Mouse (Mus musculus): ENCODE measurements around the gene Gm20696. TPM values are rescaled to one million over a fixed set of nuclear protein-coding genes. Genes with fewer than 3 reads are reported as not detected.

Gm20696 gene
- polyA plus RNA-seq (2015; fragmentation: Nextera tagmentation; extraction: Ambion mirVana): 3.2 and 3.6 TPM in 2 replicates

GRCm38 (mm10) chr6:99666318-99667171 is at the start of gene Gm20696, which contains the start of gene Eif4e3:
Gene Gm20696, minus strand, starts transcription at chr6:99666797.
Gene Eif4e3, minus strand, starts transcription at chr6:99666771.
- no peaks in the 10 kb centered on the region for H3K36me3 ChIP-seq
- H3K4me1 ChIP-seq (replicated peaks): peaks cover 65% of the 10 kb centered on the region
- H3K27ac ChIP-seq: peak within 1 kb of the TSS; percentile 68
- peak within 1 kb of the TSS; percentile 92 for H3K9ac ChIP-seq (replicated peaks)
- H3K4me2 ChIP-seq (replicated peaks): peak within 1 kb of the TSS; percentile 89
- H3K27me3 ChIP-seq: peaks cover 20% of the 10 kb centered on the region
- no peaks in the 10 kb centered on the region for H3K9me3 ChIP-seq
- H3K4me3 ChIP-seq (replicated peaks): peak within 1 kb of the TSS; percentile 72
- ATAC-seq: peak; percentile 59
- WGBS: under 1% methylated on average over 72 of the region's 75 CpGs

GRCm38 (mm10) chr6:99715913-99716312 is 49.3 kb upstream of the Gm20696 start:
- H3K4me3 ChIP-seq (replicated peaks): no peak overlapping the region
- 0 out of 2 replicates have a peak, but pooled peaks cover 3% of the 10 kb centered on the region for H3K27me3 ChIP-seq
- no peak overlapping the region for H3K4me2 ChIP-seq (replicated peaks)
- H3K9me3 ChIP-seq: no peaks in the 10 kb centered on the region
- H3K36me3 ChIP-seq: no peaks in the 10 kb centered on the region
- no peak overlapping the region for H3K27ac ChIP-seq
- no peak overlapping the region for H3K9ac ChIP-seq (replicated peaks)
- H3K4me1 ChIP-seq (replicated peaks): no peaks in the 10 kb centered on the region
- ATAC-seq: no peak
- WGBS: 81% methylated on average over 5 of the region's 6 CpGs

DNA sequence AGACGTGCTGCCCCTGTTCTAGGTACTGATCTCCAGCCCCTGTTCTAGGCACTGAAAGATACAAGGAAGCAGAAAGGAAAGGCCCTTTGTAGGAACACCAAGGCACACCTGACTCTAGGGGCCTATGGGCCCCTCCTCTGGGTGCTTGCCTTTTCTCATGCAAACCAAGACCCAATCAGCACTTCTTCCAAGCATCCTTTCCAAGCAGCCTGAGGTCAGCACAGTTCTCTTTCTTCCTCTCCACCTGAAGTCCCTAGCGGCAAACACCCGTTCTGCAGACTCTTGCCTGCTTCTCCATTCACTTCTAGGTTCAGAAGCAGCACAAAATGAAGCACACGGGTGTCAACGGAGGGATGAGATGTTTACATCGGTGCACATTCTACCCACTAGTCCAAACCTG is 48.6 kb upstream of the Gm20696 start:
- H3K27ac ChIP-seq: no peak overlapping the region
- WGBS: 69% methylated on average over 6 of the region's 6 CpGs
- H3K4me2 ChIP-seq (replicated peaks): no peak overlapping the region
- ATAC-seq: no peak
- H3K4me1 ChIP-seq (replicated peaks): no peaks in the 10 kb centered on the region
- no peaks in the 10 kb centered on the region for H3K9me3 ChIP-seq
- H3K36me3 ChIP-seq: no peaks in the 10 kb centered on the region
- no peak overlapping the region for H3K9ac ChIP-seq (replicated peaks)
- H3K27me3 ChIP-seq: 0 out of 2 replicates have a peak, but pooled peaks cover 3% of the 10 kb centered on the region
- H3K4me3 ChIP-seq (replicated peaks): no peak overlapping the region

DNA sequence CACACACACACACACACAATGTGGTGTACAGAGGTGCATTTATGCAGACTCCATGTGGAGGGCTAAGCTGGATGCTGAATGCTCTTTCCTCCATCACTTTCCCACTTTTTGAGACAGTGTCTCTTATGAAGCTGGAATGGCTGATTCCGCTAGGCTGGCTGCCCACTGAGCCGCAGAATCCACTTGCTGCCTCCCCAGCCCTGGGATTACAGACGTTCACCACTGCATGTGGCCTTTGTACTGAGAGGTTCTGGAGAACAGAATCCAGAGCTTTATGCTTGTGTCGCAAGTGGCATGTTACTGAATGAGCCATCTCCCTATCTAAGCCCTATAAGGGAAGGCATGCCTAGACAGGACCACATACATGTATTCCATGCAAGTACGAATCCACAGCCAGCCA is 46.7 kb upstream of the Gm20696 start:
- no peaks in the 10 kb centered on the region for H3K27me3 ChIP-seq
- no peak overlapping the region for H3K27ac ChIP-seq
- H3K36me3 ChIP-seq: no peaks in the 10 kb centered on the region
- WGBS: 56% methylated on average over 5 of the region's 5 CpGs
- ATAC-seq: no peak
- H3K9ac ChIP-seq (replicated peaks): no peak overlapping the region
- no peaks in the 10 kb centered on the region for H3K9me3 ChIP-seq
- H3K4me1 ChIP-seq (replicated peaks): no peaks in the 10 kb centered on the region
- H3K4me2 ChIP-seq (replicated peaks): no peak overlapping the region
- H3K4me3 ChIP-seq (replicated peaks): no peak overlapping the region

GRCm38 (mm10) chr6:99711576-99712101 is 45.0 kb upstream of the Gm20696 start:
- Histone ChIP-seq H3K27me3 (no peaks in the 10 kb centered on the region), H3K4me1 (replicated peaks) (no peaks in the 10 kb centered on the region), H3K4me2 (replicated peaks) (no peak overlapping the region), H3K9ac (replicated peaks) (no peak overlapping the region), H3K4me3 (replicated peaks) (no peak overlapping the region), H3K27ac (no peak overlapping the region), H3K9me3 (no peaks in the 10 kb centered on the region), H3K36me3 (no peaks in the 10 kb centered on the region)
- no peak for ATAC-seq
- WGBS: 78% methylated on average over 11 of the region's 11 CpGs

DNA sequence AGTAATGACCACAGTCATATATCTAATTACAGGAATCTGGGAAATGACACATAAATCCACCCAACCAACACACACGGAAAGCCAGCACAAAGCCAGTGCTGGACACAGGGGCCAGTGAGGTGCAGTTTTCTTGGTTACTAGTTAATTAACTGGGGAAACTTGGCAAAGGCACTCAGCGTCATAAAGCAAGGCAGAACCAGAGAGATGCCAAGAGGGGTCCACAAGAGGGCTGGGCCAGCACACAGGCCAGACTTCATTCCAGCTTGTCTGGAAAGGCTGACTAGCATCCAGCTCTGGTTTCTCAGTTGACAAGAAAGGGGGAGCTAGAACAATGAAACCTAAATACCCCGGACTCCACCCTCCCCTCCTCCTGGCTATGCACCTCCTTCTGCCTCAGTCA is 33.9 kb upstream of the Gm20696 start:
- 63% methylated on average over 3 of the region's 3 CpGs for WGBS
- no peak for ATAC-seq
- peaks cover 4% of the 10 kb centered on the region; the same call in 1 of the 2 replicates for H3K4me1 ChIP-seq (replicated peaks)

GRCm38 (mm10) chr6:99692916-99693841 is 26.6 kb upstream of the Gm20696 start:
- WGBS: under 1% methylated on average over 104 of the region's 110 CpGs
- H3K9ac ChIP-seq (replicated peaks): peak overlapping the region; percentile 89
- H3K27ac ChIP-seq: peak overlapping the region; percentile 93
- H3K9me3 ChIP-seq: no peaks in the 10 kb centered on the region
- ATAC-seq: peak; percentile 10
- H3K36me3 ChIP-seq: no peaks in the 10 kb centered on the region
- H3K4me1 ChIP-seq (replicated peaks): peaks cover 27% of the 10 kb centered on the region
- H3K4me2 ChIP-seq (replicated peaks): peak overlapping the region; percentile 86
- H3K4me3 ChIP-seq (replicated peaks): peak overlapping the region; percentile 72
- peaks cover 69% of the 10 kb centered on the region for H3K27me3 ChIP-seq

More for the DNA sequence above, 33.9 kb upstream of the Gm20696 start:
- Histone ChIP-seq H3K9ac (replicated peaks) (no peak overlapping the region), H3K9me3 (no peaks in the 10 kb centered on the region), H3K4me2 (replicated peaks) (no peak overlapping the region), H3K4me3 (replicated peaks) (no peak overlapping the region), H3K36me3 (no peaks in the 10 kb centered on the region), H3K27ac (no peak overlapping the region), H3K27me3 (peaks cover 14% of the 10 kb centered on the region)

GRCm38 (mm10) chr6:99692206-99692915 is 25.8 kb upstream of the Gm20696 start, which contains the start of gene Gpr27:
Gene Gpr27, plus strand, starts transcription at chr6:99692679.
- peaks cover 69% of the 10 kb centered on the region for H3K27me3 ChIP-seq
- H3K9me3 ChIP-seq: no peaks in the 10 kb centered on the region
- peak within 1 kb of the TSS; percentile 72 for H3K4me3 ChIP-seq (replicated peaks)
- no peaks in the 10 kb centered on the region for H3K36me3 ChIP-seq
- peak within 1 kb of the TSS; percentile 89 for H3K9ac ChIP-seq (replicated peaks)
- ATAC-seq: peak; percentile 92
- H3K4me1 ChIP-seq (replicated peaks): peaks cover 27% of the 10 kb centered on the region
- H3K27ac ChIP-seq: peak within 1 kb of the TSS; percentile 93
- 1% methylated on average over 84 of the region's 112 CpGs for WGBS
- H3K4me2 ChIP-seq (replicated peaks): peak within 1 kb of the TSS; percentile 86

- H3K27me3 ChIP-seq: peaks cover 67% of the 10 kb centered on the region
- ATAC-seq: peak; percentile 22
- peak overlapping the region; percentile 86 for H3K4me2 ChIP-seq (replicated peaks)
- peak overlapping the region; percentile 89 for H3K9ac ChIP-seq (replicated peaks)
- no peaks in the 10 kb centered on the region for H3K36me3 ChIP-seq
- no peaks in the 10 kb centered on the region for H3K9me3 ChIP-seq
- 4% methylated on average over 25 of the region's 25 CpGs for WGBS
- H3K4me1 ChIP-seq (replicated peaks): peaks cover 27% of the 10 kb centered on the region
- H3K4me3 ChIP-seq (replicated peaks): peak overlapping the region; percentile 72
- H3K27ac ChIP-seq: peak overlapping the region; percentile 93
Measured at GRCm38 (mm10) chr6:99691666-99692205, 25.1 kb upstream of the Gm20696 start.

DNA sequence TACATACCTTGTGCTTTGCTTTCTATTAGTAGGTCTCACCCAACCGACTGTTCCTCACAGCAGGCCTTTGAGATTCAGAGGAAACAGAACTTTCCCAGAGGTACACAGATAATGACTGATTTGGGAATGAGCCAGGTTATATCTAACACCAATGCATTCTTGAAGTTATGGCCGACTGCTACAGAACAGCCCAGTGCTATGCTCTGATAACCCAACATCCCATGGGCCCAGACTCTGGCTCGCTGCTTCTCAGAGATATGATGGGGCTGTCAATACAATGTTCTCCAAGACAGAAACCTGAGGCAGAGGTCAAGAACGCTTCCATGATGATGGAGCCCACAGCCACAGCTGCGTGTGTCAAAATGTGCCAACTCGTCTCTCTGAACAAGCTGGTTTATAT is 21.9 kb upstream of the Gm20696 start:
- no peak overlapping the region for H3K4me3 ChIP-seq (replicated peaks)
- no peak for ATAC-seq
- 87% methylated on average over 6 of the region's 6 CpGs for WGBS
- H3K4me2 ChIP-seq (replicated peaks): no peak overlapping the region
- peaks cover 37% of the 10 kb centered on the region for H3K27me3 ChIP-seq
- no peak overlapping the region for H3K9ac ChIP-seq (replicated peaks)
- H3K36me3 ChIP-seq: no peaks in the 10 kb centered on the region
- H3K27ac ChIP-seq: no peak overlapping the region
- H3K4me1 ChIP-seq (replicated peaks): peaks cover 14% of the 10 kb centered on the region
- no peaks in the 10 kb centered on the region for H3K9me3 ChIP-seq

GRCm38 (mm10) chr6:99684899-99685298 is 18.3 kb upstream of the Gm20696 start:
- no peak for ATAC-seq
- Histone ChIP-seq H3K36me3 (no peaks in the 10 kb centered on the region), H3K4me3 (replicated peaks) (no peak overlapping the region), H3K4me1 (replicated peaks) (no peaks in the 10 kb centered on the region), H3K9me3 (no peaks in the 10 kb centered on the region), H3K27me3 (peaks cover 6% of the 10 kb centered on the region), H3K27ac (no peak overlapping the region), H3K9ac (replicated peaks) (no peak overlapping the region), H3K4me2 (replicated peaks) (no peak overlapping the region)
- 53% methylated on average over 5 of the region's 5 CpGs for WGBS
